Mouse (Mus musculus) activated CD4-positive, CD25-positive, alpha-beta regulatory T cell (primary cell): Measurements from ENCODE around the gene Zfp668. TPM values are rescaled to one million over a fixed set of nuclear protein-coding genes. Genes with fewer than 3 reads are reported as not detected.

ENCODE experiments used
- polyA plus RNA-seq, 2 experiments: library from polyadenylated mRNA; unstranded; fragments of 100-300 nt; shearing (Covaris generic); gene quantifications; one replicate each; pipeline ENCODE4 v1.2.1; 2017

The Zfp668 gene
- 10 to 100 TPM; 17.6 to 20.2 TPM for polyA plus RNA-seq

DNA sequence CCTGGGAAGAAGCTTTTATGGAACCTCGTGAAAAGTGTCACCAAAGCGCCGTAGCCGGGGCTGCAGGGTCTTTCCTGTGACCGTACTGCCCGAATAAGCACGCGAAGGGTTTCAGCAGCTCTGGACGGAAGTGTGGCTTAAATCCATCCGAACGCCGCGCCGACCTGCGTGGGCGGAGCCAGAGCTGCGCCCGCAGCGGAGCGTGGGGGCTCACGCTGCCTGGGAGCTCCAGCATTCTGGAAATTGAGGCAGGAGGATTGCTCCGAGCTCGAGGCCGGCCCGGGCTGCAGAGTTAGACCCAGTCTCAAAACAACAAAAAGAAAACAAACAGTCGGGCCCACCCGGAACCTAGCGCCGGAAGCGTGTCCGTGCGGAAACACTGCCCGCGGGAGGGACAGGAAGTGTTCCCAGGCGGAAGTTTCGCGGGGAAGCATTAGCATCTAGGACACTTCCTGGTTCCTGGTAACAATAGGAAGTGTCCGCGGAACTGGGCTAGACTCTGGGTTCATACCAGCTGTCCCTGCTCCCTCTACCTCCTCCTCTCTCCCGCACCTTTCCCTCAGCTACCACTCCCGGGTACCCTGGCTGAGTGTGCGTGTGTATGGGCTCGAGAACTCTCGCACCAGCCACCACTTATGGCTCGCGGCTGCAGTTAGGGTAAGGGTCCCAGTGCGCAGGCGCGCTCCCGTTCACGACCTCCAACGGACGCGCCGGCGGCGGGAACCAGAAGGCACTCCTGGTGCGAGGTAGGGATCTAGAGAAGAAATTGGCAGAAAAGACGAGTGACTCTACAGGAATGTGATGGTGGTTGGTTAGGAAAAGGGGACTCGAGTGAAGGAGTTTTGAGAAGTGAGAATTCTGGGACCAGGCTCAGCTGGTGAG lies at the start of gene Zfp668:
TSS of gene Zfp668 (minus strand) at position 362 of the 882 bp plus-strand sequence.

DNA sequence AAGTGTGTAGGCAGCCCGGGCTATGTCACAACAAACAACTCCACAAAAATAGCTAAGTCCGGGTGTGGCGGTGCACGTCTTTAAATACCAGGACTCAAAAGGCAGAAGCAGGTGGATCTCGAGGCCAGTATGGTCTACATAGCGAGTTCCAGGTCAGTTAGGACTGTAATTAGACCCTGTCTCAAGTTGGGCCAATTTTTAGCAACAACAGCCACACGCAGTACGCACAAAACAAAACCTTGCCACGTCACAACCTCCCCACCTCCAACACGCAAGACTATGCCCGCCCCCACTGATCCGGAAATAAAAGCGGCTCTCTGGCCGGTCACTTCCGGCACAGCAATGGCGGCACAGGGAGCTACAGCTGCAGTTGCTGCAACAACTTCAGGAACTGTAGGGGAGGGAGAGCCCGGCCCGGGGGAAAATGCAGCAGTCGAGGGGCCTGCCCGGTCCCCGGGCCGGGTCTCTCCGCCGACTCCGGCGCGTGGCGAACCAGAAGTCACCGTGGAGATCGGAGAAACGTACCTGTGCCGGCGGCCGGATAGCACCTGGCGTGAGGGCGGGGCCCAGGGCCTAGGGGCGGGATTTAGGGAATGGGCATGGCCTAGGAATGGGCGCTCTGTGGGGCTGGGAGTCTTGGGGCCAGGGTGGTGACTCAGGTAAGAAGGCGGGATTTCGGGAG lies 35.7 kb upstream of the Zfp668 start, which contains the start of gene Kat8:
TSS of gene Kat8 (plus strand) at position 327 of the 682 bp plus-strand sequence.

DNA sequence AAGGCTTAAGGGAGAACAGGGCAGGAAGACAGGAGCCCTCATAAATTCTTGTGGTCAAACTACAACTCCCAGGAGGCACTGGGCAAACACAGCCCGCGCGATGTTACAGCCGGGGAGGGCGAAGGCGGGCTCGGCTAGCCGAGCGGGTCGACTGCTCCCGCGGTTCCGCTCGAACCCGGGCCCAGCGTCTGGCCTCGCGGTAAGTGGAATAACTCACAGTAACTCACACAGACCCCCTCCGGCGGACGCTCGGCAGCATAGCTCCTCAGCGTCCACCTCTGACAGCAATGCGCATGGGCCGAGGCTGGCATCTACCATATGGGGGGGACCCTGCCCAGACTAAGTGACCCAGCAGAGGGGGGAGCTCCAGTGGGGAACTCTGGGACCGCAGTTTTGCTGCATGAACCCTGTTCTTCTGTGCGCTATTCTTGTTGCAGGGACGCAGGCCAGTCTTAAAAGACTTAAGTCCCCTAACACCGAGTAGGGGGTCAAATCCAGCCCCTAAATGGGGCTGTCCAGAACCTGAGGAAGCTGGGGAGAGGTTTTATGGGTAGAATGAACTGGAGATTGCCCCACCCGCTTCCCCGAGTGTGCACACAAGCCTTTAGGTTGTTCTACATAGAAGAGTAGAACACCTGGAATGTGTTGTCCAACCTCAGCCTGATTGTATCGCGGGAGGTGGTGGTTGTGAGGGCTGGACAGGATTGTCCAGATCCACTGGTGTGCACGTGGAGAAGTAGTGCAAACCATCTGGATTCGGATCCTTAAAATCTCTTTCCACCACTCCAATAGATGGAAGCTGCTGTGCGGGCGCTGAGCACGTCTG lies 27.6 kb upstream of the Zfp668 start, which contains the start of gene Bckdk:
TSS of gene Bckdk (plus strand) at position 112 of the 826 bp plus-strand sequence.

DNA sequence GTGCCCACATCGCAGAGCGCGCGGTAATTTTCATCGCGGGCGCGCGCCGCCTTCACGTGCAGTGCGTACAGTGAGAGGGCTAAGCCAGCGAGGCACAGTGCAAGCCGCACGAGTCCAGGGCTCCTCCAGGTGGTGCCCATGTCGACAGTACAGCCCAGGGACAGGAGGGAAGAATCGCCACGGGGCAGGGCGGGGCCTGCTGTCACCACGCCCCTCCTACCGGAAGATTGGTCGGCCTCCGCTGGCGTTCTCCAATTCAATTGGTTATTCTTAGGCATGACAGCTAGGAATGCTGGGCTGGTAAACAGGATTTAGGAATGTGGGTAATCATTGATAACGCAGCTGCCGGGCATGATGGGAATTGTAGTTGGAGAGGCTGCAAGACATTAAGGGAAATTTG lies 18.8 kb upstream of the Zfp668 start, which contains the start of the genes Gm21974 and Vkorc1:
TSS of gene Gm21974 (minus strand) at position 13 of the 400 bp plus-strand sequence.
TSS of gene Vkorc1 (minus strand) at position 176 of the 400 bp plus-strand sequence.

DNA sequence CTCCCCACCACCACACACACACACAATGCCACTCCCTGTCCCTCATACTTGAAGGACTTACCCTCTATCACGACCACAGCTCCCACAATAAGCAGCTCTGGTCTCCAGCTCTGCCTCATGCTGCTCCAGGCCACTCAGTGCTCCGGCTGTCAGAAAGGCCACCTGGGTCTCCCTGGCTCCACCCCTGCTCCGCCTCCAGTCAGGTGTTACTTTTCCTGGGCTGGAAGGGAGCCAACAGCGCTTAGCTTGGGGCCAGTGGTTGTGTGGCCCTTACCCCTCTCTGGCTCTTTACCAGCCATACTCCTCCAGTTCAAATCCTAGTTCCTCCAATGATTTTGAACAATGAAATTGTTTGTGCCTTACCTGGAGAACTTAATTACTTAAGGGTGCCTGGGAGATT lies 14.2 kb upstream of the Zfp668 start, which contains the start of gene Prss53:
TSS of gene Prss53 (minus strand) at position 173 of the 400 bp plus-strand sequence.

DNA sequence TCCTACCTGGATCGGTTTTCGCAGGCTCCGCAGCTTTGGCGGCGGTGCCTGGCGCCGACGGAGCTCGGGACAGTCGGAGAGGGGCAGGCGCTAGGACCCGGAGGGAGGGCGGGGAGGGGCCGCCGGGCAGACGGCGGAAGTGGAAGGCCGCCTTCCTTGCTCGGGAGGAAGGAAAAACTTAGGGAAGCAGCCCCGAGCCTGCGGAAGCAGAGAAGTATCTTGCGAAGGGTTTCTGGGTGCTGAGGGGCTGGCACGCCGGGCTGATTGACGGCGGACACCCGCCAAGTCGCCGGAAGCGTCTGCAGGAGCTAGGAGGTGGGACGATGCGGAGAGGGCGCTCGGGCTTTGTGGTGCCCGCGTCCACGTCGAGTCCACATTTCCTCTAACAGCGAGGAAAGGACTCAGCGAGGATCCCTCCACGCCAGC lies 574 bp downstream of the Zfp668 start, which contains the start of gene Zfp646:
TSS of gene Zfp646 (plus strand) at position 181 of the 426 bp plus-strand sequence.

DNA sequence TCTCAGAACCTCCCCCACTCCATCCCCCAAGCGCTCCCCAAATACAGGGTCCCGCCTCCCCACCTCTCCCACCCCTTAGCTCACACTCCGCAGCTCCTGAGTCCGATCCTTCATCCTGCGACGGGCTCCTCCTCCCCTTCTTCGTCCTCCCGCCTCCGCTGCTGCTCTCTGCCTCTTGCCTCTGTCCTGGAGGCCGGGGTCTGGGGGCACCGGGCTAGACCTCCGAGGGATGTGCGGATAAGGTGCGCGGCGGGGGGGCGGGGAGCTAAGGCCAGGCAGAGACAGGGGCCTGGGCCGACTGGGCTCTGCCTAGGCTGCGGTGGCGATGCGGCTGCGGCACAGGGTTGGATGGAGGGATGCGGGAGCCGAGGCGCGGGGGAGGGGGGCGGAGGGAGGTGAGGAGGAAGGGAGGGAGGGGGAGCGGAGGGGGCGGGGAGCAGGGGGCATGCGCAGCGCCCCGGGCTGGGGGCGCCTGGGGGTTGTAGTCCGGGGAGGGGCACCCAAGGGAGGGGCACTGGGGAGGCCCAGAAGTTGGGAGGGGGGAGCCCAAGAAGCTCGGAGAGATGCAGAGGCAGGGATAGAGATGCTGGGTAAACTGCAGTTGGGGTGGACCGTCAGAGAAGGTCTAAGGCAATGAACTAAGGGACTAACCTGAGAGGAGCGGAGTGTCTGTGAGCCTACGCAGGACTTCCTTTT lies 52.3 kb downstream of the Zfp668 start, which contains the start of the genes Stx4a and Stx1b:
TSS of gene Stx4a (plus strand) at position 119 of the 696 bp plus-strand sequence.
TSS of gene Stx1b (minus strand) at position 374 of the 696 bp plus-strand sequence.

Other genes with a start within 250 kb of the Zfp668 start
- 10 to 100 TPM; 71.9 to 74.6 TPM for gene Bcl7c, start 167.9 kb downstream of the Zfp668 start, polyA plus RNA-seq
- gene Ctf1, start 164.1 kb downstream of the Zfp668 start, polyA plus RNA-seq = not detected
- gene Ctf2, start 144.7 kb downstream of the Zfp668 start, polyA plus RNA-seq = not detected
- gene Fbxl19, start 132.3 kb downstream of the Zfp668 start, polyA plus RNA-seq = 1 to 10 TPM in 1 of 2 experiments, under 1 TPM in 1; 0.74 to 1.4 TPM
- gene Orai3, start 107.0 kb downstream of the Zfp668 start, polyA plus RNA-seq = 10 to 100 TPM; 22.3 to 32.9 TPM
- 1 to 10 TPM; 4.1 to 4.4 TPM for gene Setd1a, start 100.2 kb downstream of the Zfp668 start, polyA plus RNA-seq
- not detected for gene Gm49388, start 91.2 kb downstream of the Zfp668 start, polyA plus RNA-seq
- 1 to 10 TPM; 1.5 to 6.4 TPM for gene Hsd3b7, start 76.2 kb downstream of the Zfp668 start, polyA plus RNA-seq
- gene Stx4a, start 52.5 kb downstream of the Zfp668 start, polyA plus RNA-seq = 100 to 1,000 TPM; 114 to 120 TPM
- not detected for gene Stx1b, start 52.3 kb downstream of the Zfp668 start, polyA plus RNA-seq
- 10 to 100 TPM; 18.2 to 41.6 TPM for gene Zfp646, start 607 bp downstream of the Zfp668 start, polyA plus RNA-seq
- under 1 TPM in 1 of 2 experiments, not detected in 1; 0.30 TPM for gene Prss53, start 14.1 kb upstream of the Zfp668 start, polyA plus RNA-seq
- not detected for gene Gm21974, start 18.6 kb upstream of the Zfp668 start, polyA plus RNA-seq
- gene Vkorc1, start 18.8 kb upstream of the Zfp668 start, polyA plus RNA-seq = 10 to 100 TPM; 19.6 to 26.5 TPM
- 10 to 100 TPM; 58.4 to 67.7 TPM for gene Bckdk, start 27.3 kb upstream of the Zfp668 start, polyA plus RNA-seq
- 10 to 100 TPM; 38.6 to 42.8 TPM for gene Kat8, start 35.7 kb upstream of the Zfp668 start, polyA plus RNA-seq
- gene Prss8, start 53.3 kb upstream of the Zfp668 start, polyA plus RNA-seq = under 1 TPM in 1 of 2 experiments, not detected in 1; 0.23 TPM
- 1 to 10 TPM; 2.3 to 3.3 TPM for gene Prss36, start 69.9 kb upstream of the Zfp668 start, polyA plus RNA-seq
- 100 to 1,000 TPM; 116 to 146 TPM for gene Fus, start 90.6 kb upstream of the Zfp668 start, polyA plus RNA-seq
- 100 to 1,000 TPM; 420 to 581 TPM for gene Pycard, start 117.0 kb upstream of the Zfp668 start, polyA plus RNA-seq
- under 1 TPM in 1 of 2 experiments, not detected in 1; 0.16 TPM for gene Trim72, start 127.1 kb upstream of the Zfp668 start, polyA plus RNA-seq
- 1 to 10 TPM in 1 of 2 experiments, under 1 TPM in 1; 0.98 to 5.7 TPM for gene Itgam, start 185.8 kb upstream of the Zfp668 start, polyA plus RNA-seq
- under 1 TPM in 1 of 2 experiments, not detected in 1; 0.64 TPM for gene Gm49368, start 185.9 kb upstream of the Zfp668 start, polyA plus RNA-seq